Mouse (Mus musculus) E14TG2a.4 (cell line): ENCODE data around the gene Rpl6.

Source experiments
- H3K27me3 ChIP-seq: 2 replicates; pipeline ENCODE4 v1.6.1; 2014; ENCODE audit warnings: low read length, control low read depth; ENCODE audit not compliant: insufficient read depth
- H3K36me3 ChIP-seq: 2 replicates; pipeline ENCODE4 v1.6.1; 2014; ENCODE audit warnings: low read length, control low read depth; ENCODE audit not compliant: insufficient read depth
- H3K4me1 ChIP-seq: replicated peaks from 2 replicates; pipeline ENCODE4 v1.6.1; 2014; ENCODE audit warnings: low read depth, low read length, control low read depth
- H3K4me3 ChIP-seq: replicated peaks from 2 replicates; pipeline ENCODE4 v1.5.1; 2014; ENCODE audit warnings: mild to moderate bottlenecking, low read length
- H3K9me3 ChIP-seq: 2 replicates; pipeline ENCODE4 v1.6.1; 2014; ENCODE audit warnings: low read length, control low read depth
- CTCF ChIP-seq: conservative IDR thresholded peaks from 2 replicates; pipeline ENCODE4 v1.5.1; 2014; ENCODE audit warnings: low read length
- NANOG ChIP-seq: IDR thresholded peaks from 2 replicates; pipeline ENCODE4 v1.6.1; 2014; ENCODE audit warnings: borderline replicate concordance, low read length, mixed read lengths
- POU5F1 ChIP-seq: IDR thresholded peaks from 2 replicates; pipeline ENCODE4 v1.6.1; 2014; ENCODE audit warnings: low read length, borderline replicate concordance

Gene Rpl6

GRCm38 (mm10) chr5:121251813-121252212 is 47.5 kb downstream of the Rpl6 start:
- no peaks in the 10 kb centered on the region for H3K4me1 ChIP-seq
- TF ChIP-seq NANOG = no peak
- no peak for TF ChIP-seq CTCF
- TF ChIP-seq POU5F1 = no peak
- no peaks in the 10 kb centered on the region for H3K27me3 ChIP-seq
- peaks cover 31% of the 10 kb centered on the region for H3K36me3 ChIP-seq
- no peak overlapping the region for H3K4me3 ChIP-seq
- no peaks in the 10 kb centered on the region for H3K9me3 ChIP-seq

GRCm38 (mm10) chr5:121253816-121254497 is 49.7 kb downstream of the Rpl6 start:
- Histone ChIP-seq H3K4me3 (no peak overlapping the region), H3K9me3 (no peaks in the 10 kb centered on the region), H3K4me1 (no peaks in the 10 kb centered on the region; the same call in 1 of the 2 replicates), H3K27me3 (no peaks in the 10 kb centered on the region), H3K36me3 (peaks cover 49% of the 10 kb centered on the region)
- TF ChIP-seq POU5F1 = no peak
- no peak for TF ChIP-seq CTCF
- no peak for TF ChIP-seq NANOG

- Histone ChIP-seq H3K9me3 (no peaks in the 10 kb centered on the region), H3K36me3 (peaks cover 56% of the 10 kb centered on the region), H3K4me1 (no peaks in the 10 kb centered on the region; the same call in 1 of the 2 replicates), H3K4me3 (no peak overlapping the region), H3K27me3 (no peaks in the 10 kb centered on the region)
- TF ChIP-seq POU5F1 (no peak), NANOG (no peak), CTCF (no peak)
Measured at GRCm38 (mm10) chr5:121254977-121255376, 50.7 kb downstream of the Rpl6 start.
